Mouse (Mus musculus) lung, postnatal 0 days (tissue): Measurements from ENCODE around the gene Cdk5r2.

Source experiments
- CTCF ChIP-seq: IDR thresholded peaks from 2 replicates; pipeline ENCODE4 v1.5.1; 2016; ENCODE audit warnings: antibody characterized with exemption, mild to moderate bottlenecking
- EP300 ChIP-seq: IDR thresholded peaks from 2 replicates; pipeline ENCODE4 v1.6.1; 2016; ENCODE audit warnings: antibody characterized with exemption, mild to moderate bottlenecking, control low read depth

DNA sequence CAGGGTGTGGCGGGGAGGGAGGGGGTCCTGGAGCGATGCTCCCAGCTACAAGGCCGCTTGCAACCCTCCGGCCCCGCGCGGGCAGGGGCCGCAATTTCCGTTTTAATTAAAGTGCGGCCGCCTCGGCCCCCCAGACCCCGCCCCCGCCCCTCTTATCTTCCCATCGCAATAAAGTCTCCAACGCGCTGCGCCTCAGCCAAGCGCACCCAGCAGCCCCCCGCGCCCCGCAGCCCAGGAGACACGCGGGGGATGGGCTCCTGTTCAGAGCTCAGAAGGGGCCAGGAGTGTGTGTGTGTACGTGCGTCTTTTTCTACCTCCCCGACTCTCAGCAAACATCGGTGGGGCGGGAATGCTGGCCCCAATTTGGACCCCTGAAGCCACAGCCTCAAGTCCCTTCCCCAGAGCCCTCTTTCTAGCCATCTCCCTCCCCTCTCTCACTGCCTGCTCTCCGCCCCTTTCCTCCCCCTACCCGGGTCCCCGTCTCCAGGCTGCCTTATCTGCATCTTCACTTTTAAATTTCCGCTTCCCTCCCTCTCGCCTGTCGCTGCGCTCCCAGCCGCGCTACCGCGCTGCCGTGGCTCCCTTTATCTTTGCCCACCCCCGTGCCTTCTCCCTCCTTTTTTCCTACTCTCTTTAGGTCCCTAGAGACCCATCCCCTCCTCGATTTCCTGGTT is 30.8 kb downstream of the Cdk5r2 start, which contains the start of gene Fev:
- TF ChIP-seq EP300 (no peak), CTCF (no peak)
